Mouse (Mus musculus) forebrain, embryonic 16.5 days (tissue): Measurements from ENCODE around the gene Pla2g5. TPM values are rescaled to one million over a fixed set of nuclear protein-coding genes. Genes with fewer than 3 reads are reported as not detected.

ENCODE experiments used
- ATAC-seq: fragments of 200-750 bp; cut with Nextera tagmentation; 2 replicates; pipeline ENCODE4 v1.8.0; 2017; ENCODE audit warnings: mild to moderate bottlenecking, moderate library complexity
- H3K27ac ChIP-seq: fragments of 300-500 bp; sonication (generic); 2 replicates; pipeline ENCODE4 v1.5.1; 2014; ENCODE audit warnings: low read length, control low read depth
- H3K27me3 ChIP-seq: fragments of 300-500 bp; sonication (generic); replicated peaks from 2 replicates; pipeline ENCODE4 v1.6.1; 2014; ENCODE audit warnings: low read length; ENCODE audit not compliant: control insufficient read depth, insufficient read depth
- H3K36me3 ChIP-seq: fragments of 300-500 bp; sonication (generic); 2 replicates; pipeline ENCODE4 v1.6.1; 2014; ENCODE audit not compliant: control insufficient read depth, insufficient read depth
- H3K4me1 ChIP-seq: fragments of 300-500 bp; sonication (generic); replicated peaks from 2 replicates; pipeline ENCODE4 v1.6.1; 2014; ENCODE audit warnings: low read length; ENCODE audit not compliant: control insufficient read depth, insufficient read depth
- H3K4me2 ChIP-seq: fragments of 300-500 bp; sonication (generic); 2 replicates; pipeline ENCODE4 v1.6.1; 2014; ENCODE audit warnings: mild to moderate bottlenecking, low read length, control low read depth
- H3K4me3 ChIP-seq: fragments of 300-500 bp; sonication (generic); replicated peaks from 2 replicates; pipeline ENCODE4 v1.5.1; 2014; ENCODE audit warnings: mild to moderate bottlenecking, low read length, control low read depth
- H3K9ac ChIP-seq: fragments of 300-500 bp; sonication (generic); replicated peaks from 2 replicates; pipeline ENCODE4 v1.6.1; 2014; ENCODE audit warnings: low read depth, low read length, control low read depth
- H3K9me3 ChIP-seq: fragments of 300-500 bp; sonication (generic); 2 replicates; pipeline ENCODE4 v1.6.1; 2016; ENCODE audit warnings: low read length; ENCODE audit not compliant: control insufficient read depth
- WGBS: fragments of 180-500 bp; shearing (Covaris S2); extraction: QIAGEN DNeasy Blood & Tissue Kit; methylation state at CpG from one replicate; pipeline ENCODE4 v1.1.7; 2014; 5-methylcytosine and 5-hydroxymethylcytosine counted together
- polyA plus RNA-seq: library from polyadenylated mRNA; unstranded; fragments of >200 nt; fragmentation: Nextera tagmentation; extraction: Ambion mirVana; gene quantifications from 2 replicates; pipeline ENCODE4 v1.2.1, GENCODE M21; 2015

The Pla2g5 gene
- polyA plus RNA-seq, 1 experiment from 2014 or later = 0.54 TPM

DNA sequence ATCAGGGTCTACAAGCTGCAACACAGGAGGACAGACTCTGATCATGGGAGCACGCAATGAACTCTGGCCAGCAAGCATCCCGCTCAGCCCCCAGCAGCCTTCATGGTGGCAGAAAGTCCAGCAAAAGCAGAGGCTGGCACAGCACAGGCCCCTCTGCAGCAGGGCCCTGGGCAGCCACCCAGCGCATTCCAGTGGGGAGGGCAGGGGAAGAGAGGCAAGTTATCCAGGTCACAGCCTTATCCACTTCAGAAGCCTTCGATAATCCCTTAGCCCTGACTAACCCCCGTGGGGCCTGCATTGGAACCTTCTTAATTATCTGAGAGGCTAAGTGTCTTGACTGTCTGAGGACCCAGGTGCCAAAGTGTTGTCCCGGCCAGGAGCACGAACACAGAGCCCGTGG lies 44.2 kb downstream of the Pla2g5 start:
- Histone ChIP-seq H3K9ac (no peak overlapping the region), H3K4me3 (no peak overlapping the region), H3K4me2 (no peak overlapping the region), H3K9me3 (0 out of 2 replicates have a peak, but pooled peaks cover 2% of the 10 kb centered on the region), H3K27ac (no peak overlapping the region), H3K27me3 (no peaks in the 10 kb centered on the region), H3K4me1 (no peaks in the 10 kb centered on the region), H3K36me3 (no peaks in the 10 kb centered on the region)
- WGBS = 25% methylated on average over 8 of the region's 8 CpGs
- ATAC-seq = no peak

DNA sequence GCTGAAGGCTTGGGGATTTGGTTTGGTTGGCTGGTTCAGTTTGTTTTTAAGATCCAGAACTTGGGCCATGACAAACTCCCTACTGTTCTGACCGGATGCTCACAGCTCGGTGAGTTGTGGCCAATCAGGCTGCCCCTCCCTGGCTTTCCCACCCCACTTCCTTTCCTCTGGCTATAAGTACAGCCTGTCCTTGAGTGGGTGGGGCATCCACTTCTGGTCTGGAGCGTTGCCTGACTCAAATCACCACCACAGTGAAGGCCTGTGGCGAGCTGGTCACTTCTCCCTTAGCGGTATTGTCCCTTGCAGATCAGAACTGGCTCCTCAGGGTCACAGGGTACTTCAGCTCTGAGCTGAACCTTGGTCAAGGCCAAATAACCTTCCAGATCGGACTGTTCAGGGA lies 45.5 kb downstream of the Pla2g5 start:
- 0 out of 2 replicates have a peak, but pooled peaks cover 2% of the 10 kb centered on the region for H3K9me3 ChIP-seq
- 83% methylated on average over 6 of the region's 6 CpGs for WGBS
- no peak overlapping the region for H3K27ac ChIP-seq
- no peaks in the 10 kb centered on the region for H3K4me1 ChIP-seq
- no peak for ATAC-seq
- H3K36me3 ChIP-seq = no peaks in the 10 kb centered on the region
- H3K9ac ChIP-seq = no peak overlapping the region
- no peak overlapping the region for H3K4me2 ChIP-seq
- H3K4me3 ChIP-seq = no peak overlapping the region
- no peaks in the 10 kb centered on the region for H3K27me3 ChIP-seq

DNA sequence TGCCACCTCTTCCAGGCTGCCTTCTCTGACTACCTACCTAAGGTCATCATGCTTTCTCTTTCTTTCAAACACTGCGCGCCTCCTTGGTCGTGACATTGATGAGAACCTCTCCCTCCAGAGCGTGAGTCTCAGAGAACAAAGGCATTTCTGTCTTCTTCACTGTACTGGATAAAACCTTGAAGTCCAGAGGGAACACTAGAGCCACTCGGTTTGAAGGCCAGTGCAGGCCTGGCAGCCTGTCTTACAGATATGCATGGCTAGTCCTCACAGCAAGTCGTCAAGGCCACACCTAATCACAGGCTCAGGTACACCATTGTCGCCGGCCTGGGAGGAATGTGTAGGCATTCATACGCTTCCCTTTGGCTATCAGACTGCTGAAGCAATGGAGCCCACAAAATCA lies 47.1 kb downstream of the Pla2g5 start:
- Histone ChIP-seq H3K27me3 (no peaks in the 10 kb centered on the region), H3K27ac (no peak overlapping the region), H3K36me3 (no peaks in the 10 kb centered on the region), H3K9ac (no peak overlapping the region), H3K4me2 (no peak overlapping the region), H3K4me3 (no peak overlapping the region), H3K9me3 (no peaks in the 10 kb centered on the region), H3K4me1 (no peaks in the 10 kb centered on the region)
- 85% methylated on average over 9 of the region's 9 CpGs for WGBS
- no peak for ATAC-seq

DNA sequence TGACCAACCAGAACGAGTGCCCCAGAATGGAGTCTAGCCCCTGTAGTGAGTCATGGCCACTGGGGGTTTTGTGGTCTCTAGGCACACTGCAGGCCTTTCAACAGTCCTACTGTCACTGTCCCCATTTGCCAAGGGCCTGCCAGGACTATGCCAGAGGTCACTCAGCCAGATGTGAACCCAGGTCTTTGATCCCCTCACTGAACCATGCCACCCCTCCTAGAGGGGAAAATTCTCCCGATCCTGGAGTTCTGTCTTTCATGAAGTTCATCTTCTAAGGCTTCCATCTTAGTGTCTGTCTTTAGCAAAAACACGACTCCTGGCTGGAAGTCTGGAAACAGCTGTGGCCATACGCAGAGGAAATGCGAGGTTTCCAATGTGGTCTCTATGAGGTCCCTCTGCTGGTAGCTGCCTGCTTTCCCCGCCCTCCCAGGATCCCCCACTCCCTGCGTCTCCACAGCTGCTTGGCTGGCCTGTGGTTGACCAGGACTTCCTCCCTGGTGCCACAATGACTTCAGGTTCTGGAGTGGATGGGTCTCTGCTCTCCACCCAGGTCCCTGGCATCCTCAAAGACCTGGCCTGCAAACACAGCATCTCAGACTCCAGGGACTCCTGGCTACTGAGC lies 56.3 kb downstream of the Pla2g5 start:
- H3K9ac ChIP-seq = no peak overlapping the region
- ATAC-seq = no peak
- no peaks in the 10 kb centered on the region for H3K9me3 ChIP-seq
- H3K36me3 ChIP-seq = no peaks in the 10 kb centered on the region
- H3K27ac ChIP-seq = no peak overlapping the region
- 74% methylated on average over 7 of the region's 7 CpGs for WGBS
- no peaks in the 10 kb centered on the region for H3K27me3 ChIP-seq
- no peak overlapping the region for H3K4me3 ChIP-seq
- no peak overlapping the region for H3K4me2 ChIP-seq
- peaks cover 6% of the 10 kb centered on the region; the same call in 1 of the 2 replicates for H3K4me1 ChIP-seq

DNA sequence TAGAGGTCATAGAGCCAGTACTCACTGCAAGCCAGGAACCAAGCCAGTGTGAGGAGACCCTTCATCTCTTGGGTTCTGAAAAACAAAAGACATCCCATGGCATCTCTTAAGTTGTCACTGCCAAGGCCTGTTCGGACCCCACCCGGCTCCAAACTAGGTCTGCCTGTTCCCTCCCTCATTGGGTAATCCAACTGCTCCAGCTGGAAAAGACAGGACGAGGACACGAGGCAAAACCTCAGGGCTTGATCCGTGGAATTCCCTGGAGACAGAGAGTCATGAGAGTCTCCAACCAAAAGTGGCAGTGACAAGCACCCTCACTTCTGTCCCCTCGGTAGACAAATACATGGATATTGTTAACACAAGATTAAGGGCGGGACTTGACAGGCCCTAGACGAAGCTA lies 57.1 kb downstream of the Pla2g5 start:
- no peak overlapping the region for H3K4me3 ChIP-seq
- H3K4me1 ChIP-seq = peaks cover 6% of the 10 kb centered on the region; the same call in 1 of the 2 replicates
- no peaks in the 10 kb centered on the region for H3K9me3 ChIP-seq
- H3K9ac ChIP-seq = no peak overlapping the region
- no peaks in the 10 kb centered on the region for H3K27me3 ChIP-seq
- H3K4me2 ChIP-seq = no peak overlapping the region
- no peak for ATAC-seq
- no peaks in the 10 kb centered on the region for H3K36me3 ChIP-seq
- H3K27ac ChIP-seq = no peak overlapping the region
- 85% methylated on average over 8 of the region's 8 CpGs for WGBS

DNA sequence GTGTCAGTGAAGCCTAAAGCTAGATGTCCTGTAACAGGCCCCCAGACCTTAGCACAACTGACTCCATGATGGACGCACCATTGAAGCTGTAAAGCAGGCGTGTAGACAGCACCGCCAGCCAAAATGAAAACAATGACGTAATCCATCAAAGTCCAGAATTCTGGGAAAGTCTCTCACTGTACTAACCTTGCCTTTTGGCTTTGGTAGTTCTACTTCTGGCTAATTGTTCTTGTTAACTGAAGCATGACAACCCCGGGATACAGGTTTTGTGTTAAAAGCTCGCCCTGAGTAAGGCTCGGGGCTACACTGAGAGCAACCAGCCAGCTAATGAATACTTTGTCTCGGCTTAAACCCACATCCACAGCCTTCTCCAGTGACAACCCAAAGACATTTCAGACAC lies 58.0 kb downstream of the Pla2g5 start:
- Histone ChIP-seq H3K4me2 (no peak overlapping the region), H3K36me3 (no peaks in the 10 kb centered on the region), H3K9me3 (no peaks in the 10 kb centered on the region), H3K27ac (no peak overlapping the region), H3K4me1 (peaks cover 6% of the 10 kb centered on the region; the same call in 1 of the 2 replicates), H3K9ac (no peak overlapping the region), H3K4me3 (no peak overlapping the region), H3K27me3 (no peaks in the 10 kb centered on the region)
- ATAC-seq = no peak
- WGBS = 11% methylated on average over 8 of the region's 8 CpGs

- Histone ChIP-seq H3K9ac (no peak overlapping the region), H3K9me3 (no peaks in the 10 kb centered on the region), H3K27me3 (no peaks in the 10 kb centered on the region), H3K36me3 (no peaks in the 10 kb centered on the region), H3K27ac (no peak overlapping the region), H3K4me1 (peaks cover 8% of the 10 kb centered on the region; the same call in 1 of the 2 replicates), H3K4me3 (no peak overlapping the region), H3K4me2 (no peak overlapping the region)
- 81% methylated on average over 11 of the region's 11 CpGs for WGBS
- no peak for ATAC-seq
Observed at GRCm38 (mm10) chr4:138802917-138803316, 60.4 kb downstream of the Pla2g5 start.

DNA sequence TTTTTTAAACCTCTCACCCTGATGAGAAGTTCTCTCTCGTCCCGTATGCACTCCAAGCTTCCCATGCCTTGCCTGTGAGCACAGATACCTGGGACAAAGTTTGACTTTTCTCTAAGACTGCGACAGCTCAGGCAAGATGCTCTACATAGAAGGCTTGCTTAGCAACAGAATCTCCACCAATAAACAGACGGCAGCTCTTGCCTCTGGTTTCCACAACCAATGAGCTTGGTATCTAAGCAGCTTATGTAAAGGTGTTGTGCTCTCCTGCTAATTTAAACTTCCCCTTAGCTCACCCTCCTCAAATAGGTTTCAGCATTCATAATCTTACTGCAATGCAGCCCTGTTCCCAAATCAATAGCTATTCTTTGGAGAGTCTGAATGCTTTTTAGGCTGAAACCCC lies 61.7 kb downstream of the Pla2g5 start:
- Histone ChIP-seq H3K4me3 (no peak overlapping the region), H3K36me3 (no peaks in the 10 kb centered on the region), H3K9me3 (no peaks in the 10 kb centered on the region), H3K9ac (no peak overlapping the region), H3K27me3 (no peaks in the 10 kb centered on the region), H3K27ac (no peak overlapping the region), H3K4me2 (no peak overlapping the region), H3K4me1 (peaks cover 8% of the 10 kb centered on the region; the same call in 1 of the 2 replicates)
- 80% methylated on average over 4 of the region's 4 CpGs for WGBS
- ATAC-seq = no peak

GRCm38 (mm10) chr4:138800134-138800744 lies 63.0 kb downstream of the Pla2g5 start:
- Histone ChIP-seq H3K4me3 (no peak overlapping the region), H3K4me1 (peaks cover 5% of the 10 kb centered on the region; the same call in 1 of the 2 replicates), H3K9me3 (no peaks in the 10 kb centered on the region), H3K9ac (no peak overlapping the region), H3K36me3 (no peaks in the 10 kb centered on the region), H3K27ac (no peak overlapping the region), H3K27me3 (no peaks in the 10 kb centered on the region), H3K4me2 (no peak overlapping the region)
- no peak for ATAC-seq
- 71% methylated on average over 12 of the region's 12 CpGs for WGBS
